Mouse (Mus musculus): ENCODE results near the gene Hbs1l.

Gene Hbs1l

GRCm38 (mm10) chr10:21295759-21296621 is at the start of gene Hbs1l:
Gene Hbs1l, plus strand, starts transcription at chr10:21295979.
- in situ Hi-C loops (cut with MboI): no loop called here

- in situ Hi-C loops (cut with MboI): no loop called here
Measured at GRCm38 (mm10) chr10:21248556-21248955, 47.2 kb upstream of the Hbs1l start.

GRCm38 (mm10) chr10:21251881-21252534 is 43.8 kb upstream of the Hbs1l start:
- in situ Hi-C loops (cut with MboI): no loop called here

- in situ Hi-C loops (cut with MboI): no loop called here
Measured at GRCm38 (mm10) chr10:21252800-21253199, 43.0 kb upstream of the Hbs1l start.

- in situ Hi-C loops (cut with MboI): no loop called here
Measured at GRCm38 (mm10) chr10:21254266-21255140, 41.3 kb upstream of the Hbs1l start.

- in situ Hi-C loops (cut with MboI): no loop called here
Measured at GRCm38 (mm10) chr10:21257244-21257643, 38.5 kb upstream of the Hbs1l start.

GRCm38 (mm10) chr10:21259649-21260048 is 36.1 kb upstream of the Hbs1l start:
- in situ Hi-C loops (cut with MboI): no loop called here

GRCm38 (mm10) chr10:21265188-21265587 is 30.6 kb upstream of the Hbs1l start:
- in situ Hi-C loops (cut with MboI): no loop called here

GRCm38 (mm10) chr10:21267452-21267851 is 28.3 kb upstream of the Hbs1l start:
- in situ Hi-C loops (cut with MboI): no loop called here

- in situ Hi-C loops (cut with MboI): no loop called here
Measured at GRCm38 (mm10) chr10:21268786-21269410, 26.9 kb upstream of the Hbs1l start.

- in situ Hi-C loops (cut with MboI): no loop called here
Measured at GRCm38 (mm10) chr10:21269920-21270319, 25.9 kb upstream of the Hbs1l start.

GRCm38 (mm10) chr10:21270905-21271304 is 24.9 kb upstream of the Hbs1l start:
- in situ Hi-C loops (cut with MboI): no loop called here

GRCm38 (mm10) chr10:21271310-21271709 is 24.5 kb upstream of the Hbs1l start:
- in situ Hi-C loops (cut with MboI): no loop called here

- in situ Hi-C loops (cut with MboI): no loop called here
Measured at GRCm38 (mm10) chr10:21271785-21272184, 24.0 kb upstream of the Hbs1l start.

GRCm38 (mm10) chr10:21287243-21288127 is 8.3 kb upstream of the Hbs1l start:
- in situ Hi-C loops (cut with MboI): no loop called here

GRCm38 (mm10) chr10:21291228-21291627 is 4.6 kb upstream of the Hbs1l start:
- in situ Hi-C loops (cut with MboI): no loop called here

GRCm38 (mm10) chr10:21294217-21294616 is 1.6 kb upstream of the Hbs1l start:
- in situ Hi-C loops (cut with MboI): no loop called here

GRCm38 (mm10) chr10:21295397-21295758 is 401 bp upstream of the Hbs1l start:
- in situ Hi-C loops (cut with MboI): no loop called here

- in situ Hi-C loops (cut with MboI): no loop called here
Measured at GRCm38 (mm10) chr10:21298972-21299371, 3.2 kb downstream of the Hbs1l start.

GRCm38 (mm10) chr10:21301822-21302221 is 6.0 kb downstream of the Hbs1l start:
- in situ Hi-C loops (cut with MboI): no loop called here
